Mouse (Mus musculus): ENCODE results near the gene Faf1.

Faf1 gene

DNA sequence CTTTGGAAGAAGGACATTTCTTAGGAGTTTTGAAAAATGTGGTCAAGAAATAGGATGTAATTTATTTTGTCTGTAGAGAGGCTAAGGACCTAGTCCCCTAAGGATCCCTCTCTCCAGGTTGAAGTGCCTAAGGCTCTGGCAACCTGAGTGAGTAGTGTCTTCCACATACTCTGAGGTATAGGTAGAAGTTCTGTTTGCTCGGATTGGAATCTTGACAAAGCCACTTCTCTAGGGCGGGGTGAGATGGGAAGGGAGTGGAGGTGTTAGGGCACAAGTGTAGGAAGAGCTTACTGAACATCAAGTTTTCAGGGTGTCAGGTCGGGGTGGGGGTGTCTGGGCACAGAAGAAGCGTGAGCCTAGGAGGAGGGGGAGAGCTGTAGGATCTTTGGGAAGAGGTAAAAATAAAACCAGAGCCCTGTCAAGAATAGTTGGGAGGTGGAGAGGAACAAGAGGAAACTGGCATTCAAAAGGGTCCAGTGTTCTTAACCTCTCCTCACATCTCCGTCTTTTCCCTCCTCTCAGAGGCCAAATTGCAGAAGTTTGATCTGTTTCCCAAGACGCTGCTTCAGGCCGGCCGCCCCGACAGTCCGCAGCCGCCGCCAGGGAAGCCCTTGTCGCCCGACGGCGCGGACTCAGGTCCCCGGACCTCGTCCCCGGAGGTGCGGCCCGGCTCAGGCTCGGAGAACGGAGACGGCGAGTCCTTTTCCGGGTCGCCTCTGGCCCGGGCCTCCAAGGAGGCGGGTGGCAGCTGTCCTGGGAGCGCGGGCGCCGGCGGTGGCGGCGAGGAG, 304.9 kb downstream of the Faf1 start:
- DNase-seq = no peak

DNA sequence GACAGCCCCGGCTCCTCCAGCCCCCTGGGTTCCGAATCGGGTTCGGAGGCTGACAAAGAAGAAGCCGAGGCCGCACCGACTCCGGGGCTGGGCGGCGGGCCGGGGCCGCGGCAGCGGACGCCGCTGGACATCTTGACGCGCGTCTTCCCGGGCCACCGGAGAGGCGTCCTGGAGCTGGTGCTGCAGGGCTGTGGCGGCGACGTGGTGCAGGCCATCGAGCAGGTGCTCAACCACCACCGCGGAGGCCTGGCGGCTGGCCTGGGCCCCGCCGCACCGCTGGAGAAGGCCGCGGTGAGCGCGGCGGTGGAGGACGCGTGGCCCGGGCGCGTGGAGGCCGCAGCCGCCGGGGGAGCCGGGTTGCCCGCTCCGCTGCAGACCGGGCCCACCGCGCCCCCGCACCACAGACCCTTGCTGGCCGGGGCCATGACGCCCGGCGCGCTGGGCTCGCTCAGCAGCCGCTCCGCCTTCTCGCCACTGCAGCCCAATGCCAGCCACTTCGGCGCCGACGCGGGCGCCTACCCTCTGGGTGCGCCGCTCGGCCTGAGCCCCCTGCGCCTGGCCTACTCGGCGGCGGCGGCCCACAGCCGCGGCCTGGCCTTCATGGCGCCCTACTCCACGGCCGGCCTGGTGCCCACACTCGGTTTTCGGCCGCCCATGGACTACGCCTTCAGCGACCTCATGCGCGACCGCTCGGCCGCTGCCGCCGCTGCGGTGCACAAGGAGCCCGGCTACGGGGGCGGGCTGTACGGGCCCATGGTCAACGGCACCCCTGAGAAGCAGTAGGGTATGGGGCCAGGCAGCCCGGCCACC, 305.7 kb downstream of the Faf1 start:
- DNase-seq = no peak

DNA sequence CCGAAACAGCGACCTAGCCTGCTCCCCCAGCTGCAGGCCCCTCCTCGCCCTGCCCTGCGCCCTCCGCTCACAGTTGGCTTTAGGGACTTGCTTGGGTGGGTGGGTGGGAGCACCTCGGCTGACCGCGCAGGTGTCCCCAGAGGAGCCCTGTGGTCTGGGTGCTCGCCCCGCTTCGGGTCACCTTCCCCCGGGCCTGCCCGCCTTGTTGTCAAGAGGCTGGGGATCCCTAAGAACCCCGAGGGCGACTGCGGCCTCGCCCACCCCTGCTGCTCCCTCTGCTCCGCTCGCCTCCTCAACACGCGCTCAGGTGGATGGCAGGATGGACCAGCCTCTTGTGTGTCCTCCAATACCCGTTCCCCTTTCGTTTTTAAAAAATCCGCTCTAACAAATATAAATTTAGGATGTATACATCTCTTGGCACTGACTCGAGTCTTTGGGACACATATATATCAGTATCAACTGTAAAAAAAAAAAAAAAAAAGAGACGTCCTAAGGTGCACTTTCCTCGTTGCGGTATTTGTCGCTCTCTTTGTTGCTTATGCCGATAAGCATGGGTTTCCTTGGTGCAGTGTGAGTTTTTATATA, 306.4 kb downstream of the Faf1 start:
- no peak for DNase-seq

DNA sequence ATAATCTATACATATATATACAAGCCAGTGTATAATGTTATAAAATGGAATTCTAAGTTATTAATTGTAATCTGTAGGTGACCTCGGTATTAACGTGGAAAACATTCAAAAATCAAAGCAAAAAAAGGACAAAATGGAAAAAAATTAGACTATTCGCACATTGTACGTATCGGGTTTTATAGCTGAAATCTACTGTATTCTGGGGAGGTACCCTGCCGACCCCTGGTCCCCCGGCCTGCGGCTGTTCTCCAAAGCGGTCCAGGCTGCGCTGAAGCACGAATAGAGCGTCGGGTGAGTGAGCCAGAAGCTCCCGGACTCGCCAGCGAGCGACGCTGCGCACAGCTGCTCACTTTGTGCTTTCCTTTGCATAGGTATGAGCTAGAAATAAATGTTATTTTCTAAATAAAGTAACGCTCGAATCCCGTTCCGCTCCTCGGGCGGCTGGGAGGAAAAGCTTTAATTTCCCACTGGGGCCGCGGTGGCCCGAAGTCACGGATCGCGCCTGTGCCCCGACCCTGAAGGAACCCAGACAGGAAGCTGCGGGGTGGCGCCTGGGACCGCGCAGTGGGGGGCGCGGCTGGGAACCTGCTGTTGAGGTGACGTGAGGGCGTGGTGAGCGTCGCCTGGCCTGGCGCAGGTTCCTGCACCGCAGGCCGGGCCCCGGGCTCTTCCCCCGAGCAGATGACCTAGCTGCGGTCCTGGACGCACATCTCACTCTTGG, 307.1 kb downstream of the Faf1 start:
- no peak for DNase-seq

DNA sequence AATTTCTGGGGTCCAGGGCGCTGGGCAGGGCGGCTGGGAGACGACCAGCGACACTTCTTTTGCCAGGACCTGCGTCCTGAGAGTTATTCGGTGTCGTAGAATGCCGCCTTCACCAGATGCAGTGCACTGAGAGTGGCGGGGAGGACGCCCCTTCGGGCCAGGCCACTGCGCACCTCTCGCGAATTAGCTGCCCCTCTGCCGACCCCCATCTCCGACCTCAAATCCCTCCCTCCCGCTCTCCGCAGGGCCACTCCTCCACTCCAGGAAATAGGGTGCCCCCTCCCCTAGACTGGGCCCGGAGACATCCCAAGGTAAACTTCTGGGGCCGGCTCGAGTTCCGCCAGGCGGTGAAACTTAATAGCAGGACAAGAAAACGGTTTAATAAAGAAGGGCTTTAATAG, 307.6 kb downstream of the Faf1 start:
- DNase-seq = no peak

DNA sequence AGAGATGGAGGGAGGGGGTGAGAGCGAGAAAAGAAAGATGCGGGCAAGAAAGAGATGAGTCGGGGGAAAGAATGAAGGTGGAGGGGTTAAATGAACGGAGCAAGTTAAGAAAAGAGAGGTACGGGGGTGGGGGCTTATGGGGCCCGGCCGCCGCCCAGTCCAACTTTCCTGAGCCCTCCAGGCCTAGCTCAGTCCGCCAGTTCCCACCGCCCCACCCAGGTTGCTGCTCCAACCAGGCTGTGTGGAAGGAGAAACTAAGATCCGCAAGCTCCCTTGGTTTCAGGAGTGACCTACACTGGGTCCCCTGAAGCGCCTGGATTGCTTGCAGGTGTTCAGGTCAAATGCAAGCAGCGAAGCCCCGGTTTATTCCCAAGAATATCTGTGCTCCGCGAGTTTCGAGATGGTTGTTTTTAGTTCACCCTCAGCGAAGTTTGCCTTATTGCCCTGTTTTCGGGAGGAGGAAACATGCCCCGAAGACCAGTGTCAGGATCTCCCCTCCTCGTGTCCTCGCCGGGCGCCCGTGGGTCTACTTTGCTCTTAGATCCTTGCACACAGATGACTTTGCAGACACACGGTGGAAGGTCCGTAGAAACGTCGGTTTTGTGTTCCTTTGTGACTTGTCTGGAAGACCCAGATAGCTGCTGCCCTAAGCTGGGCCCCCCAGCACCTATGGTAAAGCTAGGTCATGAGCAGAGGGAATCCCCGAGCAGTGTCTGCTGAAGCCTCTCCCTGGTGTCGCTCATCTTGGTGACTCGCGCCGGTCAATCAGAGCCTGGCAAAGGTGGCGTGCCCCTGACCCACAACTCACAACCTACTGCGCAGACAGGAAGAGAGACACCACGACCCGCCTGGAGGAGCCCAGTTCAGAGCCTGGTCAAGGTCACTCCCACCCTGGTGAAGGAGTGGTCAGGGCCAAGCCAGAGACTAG, 308.4 kb downstream of the Faf1 start:
- no peak for DNase-seq

DNA sequence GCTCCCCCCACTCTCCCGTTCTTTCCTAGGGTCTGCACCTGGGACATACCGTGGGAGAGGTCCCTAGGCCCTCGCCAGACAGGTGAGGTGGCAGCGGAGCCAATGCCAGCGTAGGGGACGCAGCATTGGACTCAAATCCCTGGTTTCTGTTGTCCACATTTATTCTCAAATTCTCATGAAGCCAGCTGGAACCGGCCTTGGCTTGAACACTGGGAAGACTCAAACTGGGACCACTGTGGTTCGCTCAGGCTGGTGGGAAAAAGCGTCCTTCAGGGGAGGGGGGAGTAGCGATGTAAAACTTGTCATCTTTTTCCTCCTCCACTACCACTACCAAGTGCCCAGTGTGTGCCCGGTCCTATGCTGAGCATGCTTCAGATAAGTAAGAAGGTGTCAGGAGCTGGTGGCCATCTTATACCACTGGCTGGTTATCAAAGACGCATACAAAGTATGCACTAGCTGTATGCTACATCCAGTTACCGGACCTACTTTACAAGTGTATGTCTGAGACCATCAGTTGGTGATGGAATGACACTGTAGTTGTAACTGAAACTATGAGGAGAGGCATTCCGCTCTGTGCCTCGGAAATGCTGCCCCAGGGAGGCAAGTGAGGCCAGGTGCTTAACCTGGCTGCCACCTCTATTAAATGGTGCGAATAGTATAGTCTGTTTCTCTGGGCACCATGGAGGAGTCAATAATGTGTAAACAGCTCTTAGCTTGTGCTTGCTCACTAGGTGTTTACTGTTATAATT, 309.2 kb downstream of the Faf1 start:
- DNase-seq = no peak

DNA sequence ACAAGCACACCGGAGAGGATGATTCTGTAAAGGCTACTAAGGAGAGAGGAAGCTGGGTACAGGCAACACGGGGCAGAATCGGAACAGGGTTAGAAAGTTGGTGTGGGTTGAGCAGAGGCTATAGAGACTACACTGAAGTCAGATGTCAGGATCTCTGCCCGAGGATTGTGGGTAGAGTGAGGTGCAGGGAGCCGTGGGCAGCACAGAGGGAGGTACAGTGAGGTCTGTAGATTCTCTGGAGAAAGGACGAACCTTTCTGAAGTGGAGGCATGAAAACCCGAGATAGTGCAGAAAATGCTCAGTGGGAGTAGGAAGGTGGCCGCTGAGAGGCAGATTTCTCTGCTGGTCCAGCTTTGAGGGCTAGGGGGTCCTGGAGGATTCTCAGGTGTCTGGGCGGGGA, 309.9 kb downstream of the Faf1 start:
- no peak for DNase-seq

DNA sequence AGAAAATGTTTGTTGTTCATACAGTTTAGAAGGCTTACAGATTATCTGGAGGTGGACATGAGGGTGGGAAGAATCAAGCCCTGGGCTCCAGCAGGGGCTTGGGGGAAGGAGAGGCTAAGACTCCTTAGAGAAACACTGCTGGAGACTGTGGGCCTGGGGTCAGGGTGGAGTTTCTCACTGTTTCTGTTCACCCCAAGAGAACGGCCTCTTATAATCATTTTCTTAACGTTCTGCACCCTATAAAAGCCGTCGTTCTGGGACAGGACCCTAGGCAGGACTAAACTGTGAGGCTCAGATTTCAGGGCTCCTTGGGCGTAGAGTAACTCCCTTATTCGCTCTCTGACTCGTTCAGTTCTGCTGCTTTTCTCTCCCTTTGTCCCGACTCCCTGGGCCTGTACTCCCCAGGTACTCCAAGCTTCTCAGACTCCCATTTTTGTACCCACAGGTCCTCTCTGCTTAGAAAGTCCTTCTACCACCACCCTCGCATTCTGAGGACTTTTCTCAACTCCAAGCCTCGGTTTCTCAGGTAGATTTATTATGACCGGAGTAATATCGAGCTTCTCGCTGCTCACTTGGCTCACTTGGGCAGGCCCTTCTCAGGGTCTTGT, 310.5 kb downstream of the Faf1 start:
- no peak for DNase-seq

DNA sequence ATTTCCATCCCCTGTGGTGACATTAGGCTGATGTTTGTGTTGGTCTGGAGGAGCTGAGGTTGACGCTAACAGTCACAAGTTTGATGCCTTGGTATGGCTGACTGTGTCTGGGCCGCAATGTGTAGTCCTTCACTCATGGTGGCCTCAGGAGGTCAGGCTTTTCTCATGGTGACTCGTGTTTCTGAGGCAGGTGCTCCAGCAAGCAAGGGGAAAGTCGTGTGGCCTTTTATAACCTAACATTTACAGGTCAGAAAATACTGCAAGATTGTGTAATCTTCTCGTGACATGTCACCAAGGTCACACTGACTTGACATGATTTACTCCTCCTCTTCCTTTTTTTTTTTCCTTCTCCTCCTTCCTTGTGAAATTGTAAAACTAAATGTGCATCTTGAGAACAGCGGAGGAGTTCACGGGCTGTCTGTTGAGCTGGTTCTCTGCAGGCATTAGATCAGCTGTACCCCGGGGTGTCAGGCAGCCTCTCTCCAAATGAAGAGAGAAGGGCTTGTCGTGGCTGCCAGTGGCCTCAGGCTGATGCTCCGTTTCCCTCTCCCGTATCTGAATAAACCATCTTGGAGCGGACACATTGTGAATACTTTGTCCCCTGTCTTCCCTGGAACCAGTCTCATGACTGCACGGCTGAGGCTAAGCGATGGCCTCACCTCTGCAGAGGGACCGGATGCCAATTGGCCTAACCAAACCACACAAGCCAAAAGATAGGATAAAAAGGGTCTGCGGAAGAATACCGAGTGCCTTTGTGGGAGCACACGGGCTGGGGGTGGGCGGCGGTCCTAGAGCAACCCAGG, 311.4 kb downstream of the Faf1 start:
- no peak for DNase-seq

DNA sequence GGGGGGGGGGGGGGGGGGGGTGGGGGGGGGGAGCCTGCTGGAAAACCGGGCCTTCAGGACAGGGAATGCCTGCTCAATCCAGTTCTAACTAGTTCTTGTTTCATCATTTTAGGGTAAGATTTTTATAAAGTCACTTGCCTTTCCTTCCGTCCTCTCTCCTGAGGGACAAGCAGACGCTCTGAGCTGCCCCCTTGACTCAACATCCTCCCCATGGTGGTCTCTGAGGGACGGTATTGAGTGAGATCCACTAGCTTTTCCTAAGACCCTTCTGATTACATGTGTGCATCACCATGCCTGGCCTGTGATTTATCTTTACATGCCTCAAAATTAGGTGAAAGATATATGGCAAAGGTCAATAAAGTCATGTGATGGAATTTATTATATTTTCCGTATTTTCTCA, 312.0 kb downstream of the Faf1 start:
- DNase-seq = no peak

DNA sequence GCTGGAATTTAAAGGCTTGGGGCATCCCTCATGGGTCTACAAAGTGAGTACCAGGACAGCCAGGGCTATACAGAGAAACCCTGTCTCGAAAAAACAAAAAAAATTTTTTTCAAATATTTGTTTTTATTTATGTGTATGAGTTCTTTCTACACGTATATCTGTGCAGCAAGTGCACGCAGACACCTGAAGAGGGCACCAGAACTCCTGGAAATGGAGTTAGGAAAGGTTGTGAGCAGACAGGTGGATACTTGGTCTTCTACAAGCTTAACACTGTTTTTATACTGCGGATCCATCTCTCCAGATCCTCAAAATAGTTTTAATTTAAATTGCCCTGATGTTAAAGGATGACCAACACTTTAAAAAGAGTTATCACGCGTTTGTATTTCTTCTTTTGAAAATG, 312.8 kb downstream of the Faf1 start:
- DNase-seq = no peak

DNA sequence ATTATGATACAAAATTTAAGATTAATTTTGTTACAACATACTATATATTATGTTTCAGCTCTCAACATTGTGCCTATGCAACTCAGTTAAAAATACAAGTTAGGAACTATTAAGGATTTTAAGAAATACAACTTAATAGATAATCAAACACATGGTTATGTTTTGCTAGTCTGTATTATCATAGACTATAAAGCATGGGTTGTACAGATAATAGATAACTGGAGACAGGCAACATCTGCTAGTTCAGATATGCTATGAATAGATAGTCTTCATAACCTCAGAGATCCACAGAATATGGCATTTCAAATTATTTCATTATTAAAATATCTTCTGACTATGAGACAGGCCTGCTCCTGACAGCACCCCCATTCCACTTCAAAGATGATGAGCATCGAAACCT, 329.7 kb downstream of the Faf1 start:
- DNase-seq = no peak

Measured in kidney, adult 18-20 months (tissue).